Mouse (Mus musculus) limb, embryonic 14.5 days (tissue): ENCODE results near the gene Serpinb6e. TPM values are rescaled to one million over a fixed set of nuclear protein-coding genes. Genes with fewer than 3 reads are reported as not detected.

Experiments used
- ATAC-seq: fragments of 200-750 bp; cut with Nextera tagmentation; 2 replicates; pipeline ENCODE4 v1.8.0; 2017; ENCODE audit warnings: low read depth, moderate number of reproducible peaks, moderate TSS enrichment; ENCODE audit not compliant: low FRiP score
- DNase-seq: peaks from one replicate; pipeline ENCODE4 v3.0.0-alpha.2; 2015; ENCODE audit warnings: low spot score
- H3K27ac ChIP-seq: fragments of 300-500 bp; sonication (generic); replicated peaks from 2 replicates; pipeline ENCODE4 v1.5.1; 2014; ENCODE audit warnings: low read depth, mild to moderate bottlenecking, low read length, moderate library complexity, mixed read lengths
- H3K27me3 ChIP-seq: fragments of 300-500 bp; sonication (generic); 2 replicates; pipeline ENCODE4 v1.6.1; 2014; ENCODE audit warnings: low read length, mixed read lengths; ENCODE audit not compliant: control insufficient read depth, insufficient read depth
- H3K36me3 ChIP-seq: fragments of 300-500 bp; sonication (generic); 2 replicates; pipeline ENCODE4 v1.6.1; 2014; ENCODE audit warnings: mild to moderate bottlenecking, low read length, moderate library complexity, mixed read lengths; ENCODE audit not compliant: control insufficient read depth, insufficient read depth
- H3K4me1 ChIP-seq: fragments of 300-500 bp; sonication (generic); 2 replicates; pipeline ENCODE4 v1.6.1; 2014; ENCODE audit warnings: antibody characterized with exemption, low read length, mixed read lengths; ENCODE audit not compliant: control insufficient read depth, insufficient read depth
- H3K4me2 ChIP-seq: fragments of 300-500 bp; sonication (generic); replicated peaks from 2 replicates; pipeline ENCODE4 v1.6.1; 2014; ENCODE audit warnings: low read depth, mild to moderate bottlenecking, low read length, moderate library complexity; ENCODE audit not compliant: severe bottlenecking
- H3K4me3 ChIP-seq: fragments of 300-500 bp; sonication (generic); replicated peaks from 2 replicates; pipeline ENCODE4 v1.5.1; 2014; ENCODE audit warnings: low read length
- H3K9ac ChIP-seq: fragments of 300-500 bp; sonication (generic); 2 replicates; pipeline ENCODE4 v1.6.1; 2014; ENCODE audit warnings: mild to moderate bottlenecking, low read depth, low read length, moderate library complexity; ENCODE audit not compliant: severe bottlenecking
- H3K9me3 ChIP-seq: fragments of 300-500 bp; sonication (generic); 2 replicates; pipeline ENCODE4 v1.6.1; 2016; ENCODE audit warnings: low read length; ENCODE audit not compliant: control insufficient read depth
- POLR2A ChIP-seq: fragments of 200-500 bp; IDR thresholded peaks from 2 replicates; pipeline ENCODE4 v1.8.0; 2012; ENCODE audit warnings: inconsistent platforms, mild to moderate bottlenecking, moderate library complexity, borderline replicate concordance; ENCODE audit not compliant: insufficient read depth, insufficient read length; ENCODE audit errors: extremely low read depth
- WGBS: fragments of 180-500 bp; shearing (Covaris S2); extraction: QIAGEN DNeasy Blood & Tissue Kit; methylation state at CpG from one replicate; pipeline ENCODE4 v1.1.7; 2014; 5-methylcytosine and 5-hydroxymethylcytosine counted together
- polyA plus RNA-seq, 2 experiments: library from polyadenylated mRNA; depleted of rRNA in 1 of 2; stranded (reverse) in 1 of 2; unstranded in 1 of 2; fragments of >200 nt; fragmentation: Nextera tagmentation in 1 of 2; extraction: Ambion mirVana in 1 of 2; gene quantifications; 2 replicates each; pipeline versions ENCODE4 v1.2.1 to v1.2.3; 2012 to 2014

Gene Serpinb6e
- polyA plus RNA-seq (2012; rRNA removed): 0.05 TPM in 1 of 2 replicates, not detected in the other
- not detected in 2 replicates for polyA plus RNA-seq (2014; fragmentation: Nextera tagmentation; extraction: Ambion mirVana)

GRCm38 (mm10) chr13:33843308-33843707 is at the start of gene Serpinb6e:
Gene Serpinb6e, minus strand, starts transcription at chr13:33843408.
- Histone ChIP-seq H3K4me3 (no peak within 1 kb of the TSS), H3K9ac (no peak within 1 kb of the TSS), H3K4me1 (no peaks in the 10 kb centered on the region), H3K36me3 (no peaks in the 10 kb centered on the region), H3K27me3 (no peaks in the 10 kb centered on the region), H3K27ac (no peak within 1 kb of the TSS), H3K4me2 (no peak within 1 kb of the TSS), H3K9me3 (no peaks in the 10 kb centered on the region)
- TF ChIP-seq POLR2A: no peak
- 61% methylated on average over 1 of the region's 1 CpGs for WGBS
- ATAC-seq (no peak), DNase-seq (no peak)

GRCm38 (mm10) chr13:33830751-33831150 is 12.5 kb downstream of the Serpinb6e start:
- DNase-seq (no peak), ATAC-seq (no peak)
- no peaks in the 10 kb centered on the region for H3K9me3 ChIP-seq
- no peaks in the 10 kb centered on the region for H3K4me1 ChIP-seq
- TF ChIP-seq POLR2A: no peak
- no peak overlapping the region for H3K27ac ChIP-seq
- H3K27me3 ChIP-seq: no peaks in the 10 kb centered on the region
- H3K9ac ChIP-seq: no peak overlapping the region
- no peak overlapping the region for H3K4me2 ChIP-seq
- H3K4me3 ChIP-seq: no peak overlapping the region
- no peaks in the 10 kb centered on the region for H3K36me3 ChIP-seq
- 79% methylated on average over 2 of the region's 2 CpGs for WGBS

GRCm38 (mm10) chr13:33823421-33823820 is 19.8 kb downstream of the Serpinb6e start:
- no peak for TF ChIP-seq POLR2A
- Histone ChIP-seq H3K27me3 (no peaks in the 10 kb centered on the region), H3K4me3 (no peak overlapping the region), H3K4me2 (no peak overlapping the region), H3K36me3 (no peaks in the 10 kb centered on the region), H3K9ac (no peak overlapping the region), H3K4me1 (no peaks in the 10 kb centered on the region), H3K27ac (no peak overlapping the region), H3K9me3 (no peaks in the 10 kb centered on the region)
- no peak for ATAC-seq
- no peak for DNase-seq

GRCm38 (mm10) chr13:33821490-33822143 is 21.6 kb downstream of the Serpinb6e start:
- H3K27ac ChIP-seq: no peak overlapping the region
- H3K4me2 ChIP-seq: no peak overlapping the region
- DNase-seq (peak; percentile 36), ATAC-seq (no peak)
- H3K9me3 ChIP-seq: no peaks in the 10 kb centered on the region
- H3K9ac ChIP-seq: no peak overlapping the region
- no peaks in the 10 kb centered on the region for H3K36me3 ChIP-seq
- whole genome bisulfite sequencing: 75% methylated on average over 5 of the region's 5 CpGs
- TF ChIP-seq POLR2A: no peak
- H3K4me1 ChIP-seq: no peaks in the 10 kb centered on the region
- no peak overlapping the region for H3K4me3 ChIP-seq
- no peaks in the 10 kb centered on the region for H3K27me3 ChIP-seq

Other genes with a start within 250 kb of the Serpinb6e start
- not detected in 2 replicates for gene Serpinb6d, start 182.0 kb downstream of the Serpinb6e start, polyA plus RNA-seq (2012; rRNA removed)
- gene Serpinb6d, start 182.0 kb downstream of the Serpinb6e start, polyA plus RNA-seq (2014; fragmentation: Nextera tagmentation; extraction: Ambion mirVana): not detected in 2 replicates
- gene Serpinb6c, start 62.3 kb upstream of the Serpinb6e start, polyA plus RNA-seq (2012; rRNA removed): 0.25 and 0.27 TPM in 2 replicates
- 0.54 and 0.80 TPM in 2 replicates for gene Serpinb6c, start 62.3 kb upstream of the Serpinb6e start, polyA plus RNA-seq (2014; fragmentation: Nextera tagmentation; extraction: Ambion mirVana)
- gene Nqo2, start 121.3 kb upstream of the Serpinb6e start, polyA plus RNA-seq (2012; rRNA removed): 8.1 and 10.1 TPM in 2 replicates
- gene Nqo2, start 121.3 kb upstream of the Serpinb6e start, polyA plus RNA-seq (2014; fragmentation: Nextera tagmentation; extraction: Ambion mirVana): 15.4 and 16.1 TPM in 2 replicates
- gene Ripk1, start 159.0 kb upstream of the Serpinb6e start, polyA plus RNA-seq (2012; rRNA removed): 8.7 and 10.7 TPM in 2 replicates
- 16.1 and 17.1 TPM in 2 replicates for gene Ripk1, start 159.0 kb upstream of the Serpinb6e start, polyA plus RNA-seq (2014; fragmentation: Nextera tagmentation; extraction: Ambion mirVana)
- 58.0 and 61.7 TPM in 2 replicates for gene Serpinb6a, start 159.4 kb upstream of the Serpinb6e start, polyA plus RNA-seq (2012; rRNA removed)
- 83.2 and 85.5 TPM in 2 replicates for gene Serpinb6a, start 159.4 kb upstream of the Serpinb6e start, polyA plus RNA-seq (2014; fragmentation: Nextera tagmentation; extraction: Ambion mirVana)
- gene Bphl, start 194.2 kb upstream of the Serpinb6e start, polyA plus RNA-seq (2012; rRNA removed): 34.4 and 37.9 TPM in 2 replicates
- gene Bphl, start 194.2 kb upstream of the Serpinb6e start, polyA plus RNA-seq (2014; fragmentation: Nextera tagmentation; extraction: Ambion mirVana): 44.3 and 49.9 TPM in 2 replicates
- 328 and 445 TPM in 2 replicates for gene Tubb2a, start 234.6 kb upstream of the Serpinb6e start, polyA plus RNA-seq (2012; rRNA removed)
- gene Tubb2a, start 234.6 kb upstream of the Serpinb6e start, polyA plus RNA-seq (2014; fragmentation: Nextera tagmentation; extraction: Ambion mirVana): 150 and 170 TPM in 2 replicates